Mouse (Mus musculus) erythroblast, embryonic 14.5 days (primary cell): ENCODE results near the gene Scarf1.

ENCODE experiments used
- GATA1 ChIP-seq: IDR thresholded peaks from 2 replicates; pipeline ENCODE4 v1.6.1; 2012; ENCODE audit warnings: low read length, inconsistent platforms, mixed read lengths
- TAL1 ChIP-seq: IDR thresholded peaks from 3 replicates; pipeline ENCODE4 v1.6.1; 2012; ENCODE audit warnings: low read length, inconsistent platforms, mixed read lengths

DNA sequence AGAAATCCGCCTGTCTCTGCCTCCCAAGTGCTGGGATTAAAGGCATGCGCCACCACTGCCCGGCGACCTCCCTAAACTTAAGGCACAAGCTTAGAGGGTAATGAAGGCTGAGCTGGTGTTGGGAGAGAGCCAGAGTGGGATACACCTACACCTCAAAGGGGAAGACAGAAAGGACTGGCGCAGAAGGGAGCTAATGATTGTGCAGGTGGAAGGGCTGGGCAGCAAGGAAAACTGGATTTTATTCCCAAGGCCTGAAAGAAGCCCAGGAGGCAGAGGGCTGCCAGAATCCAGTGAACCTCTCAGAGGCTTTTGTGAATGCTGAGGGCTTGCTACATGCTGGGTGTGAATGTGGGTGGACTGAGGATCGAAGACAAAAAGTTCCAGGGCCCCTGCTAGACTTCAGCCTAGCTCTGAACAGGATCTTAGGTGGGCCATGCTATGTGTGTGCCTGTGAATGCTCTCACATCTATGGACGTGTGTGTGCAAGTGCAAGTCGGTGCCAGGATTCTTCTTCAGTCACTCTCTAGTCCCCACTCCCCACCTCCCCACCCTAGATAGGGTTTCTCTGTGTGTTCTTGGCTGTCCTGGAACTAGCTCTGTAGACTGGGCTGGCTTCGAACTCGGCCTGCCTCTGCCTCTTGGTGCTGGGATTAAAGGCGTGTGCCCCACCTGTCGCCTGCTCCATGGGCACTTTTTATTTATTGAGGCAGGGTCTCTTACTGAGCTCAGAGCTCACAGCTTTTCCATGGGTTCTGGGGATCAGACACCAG is 23.1 kb downstream of the Scarf1 start:
- TF ChIP-seq GATA1: no peak
- no peak for TF ChIP-seq TAL1
